Mouse (Mus musculus) stomach, postnatal 0 days (tissue): ENCODE measurements around the gene Ran. TPM values are rescaled to one million over a fixed set of nuclear protein-coding genes. Genes with fewer than 3 reads are reported as not detected.

Source experiments
- ATAC-seq: fragments of 200-750 bp; cut with Nextera tagmentation; 2 replicates; pipeline ENCODE4 v1.8.0; 2017; ENCODE audit not compliant: low FRiP score, low TSS enrichment
- DNase-seq: peaks from one replicate; pipeline ENCODE4 v3.0.0-alpha.2; 2016; ENCODE audit warnings: low spot score
- H3K27ac ChIP-seq: fragments of 300-500 bp; sonication (generic); replicated peaks from 2 replicates; pipeline ENCODE4 v1.5.1; 2014; ENCODE audit warnings: mild to moderate bottlenecking, control low read depth
- H3K27me3 ChIP-seq: fragments of 300-500 bp; sonication (generic); 2 replicates; pipeline ENCODE4 v1.6.1; 2014; ENCODE audit warnings: low read length; ENCODE audit not compliant: control insufficient read depth, insufficient read depth
- H3K36me3 ChIP-seq: fragments of 300-500 bp; sonication (generic); 2 replicates; pipeline ENCODE4 v1.6.1; 2014; ENCODE audit warnings: low read length, mixed read lengths; ENCODE audit not compliant: control insufficient read depth, insufficient read depth
- H3K4me1 ChIP-seq: fragments of 300-500 bp; sonication (generic); replicated peaks from 2 replicates; pipeline ENCODE4 v1.6.1; 2014; ENCODE audit warnings: antibody characterized with exemption; ENCODE audit not compliant: control insufficient read depth, insufficient read depth
- H3K4me2 ChIP-seq: fragments of 300-500 bp; sonication (generic); replicated peaks from 2 replicates; pipeline ENCODE4 v1.6.1; 2014; ENCODE audit warnings: low read depth, mild to moderate bottlenecking, control low read depth, moderate library complexity
- H3K4me3 ChIP-seq: fragments of 300-500 bp; sonication (generic); 2 replicates; pipeline ENCODE4 v1.5.1; 2014; ENCODE audit warnings: low read depth, low read length, control low read depth
- H3K9ac ChIP-seq: fragments of 300-500 bp; sonication (generic); 2 replicates; pipeline ENCODE4 v1.6.1; 2014; ENCODE audit warnings: mild to moderate bottlenecking, low read length, control low read depth, mixed read lengths
- H3K9me3 ChIP-seq: fragments of 300-500 bp; sonication (generic); 2 replicates; pipeline ENCODE4 v1.6.1; 2016; ENCODE audit warnings: low read length; ENCODE audit not compliant: control insufficient read depth
- CTCF ChIP-seq: IDR thresholded peaks from 2 replicates; pipeline ENCODE4 v1.5.1; 2016; ENCODE audit warnings: antibody characterized with exemption, low read depth, mild to moderate bottlenecking, moderate library complexity
- EP300 ChIP-seq: optimal IDR thresholded peaks from 2 replicates; pipeline ENCODE3; 2016; ENCODE audit warnings: antibody characterized with exemption
- WGBS: fragments of 180-500 bp; shearing (Covaris S2); extraction: QIAGEN DNeasy Blood & Tissue Kit; methylation state at CpG from one replicate; pipeline ENCODE4 v1.1.7; 2014; 5-methylcytosine and 5-hydroxymethylcytosine counted together
- polyA plus RNA-seq: library from polyadenylated mRNA; unstranded; fragments of >200 nt; fragmentation: Nextera tagmentation; extraction: Ambion mirVana; gene quantifications from 2 replicates; pipeline ENCODE4 v1.2.1, GENCODE M21; 2015

Ran gene
- polyA plus RNA-seq, 1 experiment from 2014 or later: 257 TPM

DNA sequence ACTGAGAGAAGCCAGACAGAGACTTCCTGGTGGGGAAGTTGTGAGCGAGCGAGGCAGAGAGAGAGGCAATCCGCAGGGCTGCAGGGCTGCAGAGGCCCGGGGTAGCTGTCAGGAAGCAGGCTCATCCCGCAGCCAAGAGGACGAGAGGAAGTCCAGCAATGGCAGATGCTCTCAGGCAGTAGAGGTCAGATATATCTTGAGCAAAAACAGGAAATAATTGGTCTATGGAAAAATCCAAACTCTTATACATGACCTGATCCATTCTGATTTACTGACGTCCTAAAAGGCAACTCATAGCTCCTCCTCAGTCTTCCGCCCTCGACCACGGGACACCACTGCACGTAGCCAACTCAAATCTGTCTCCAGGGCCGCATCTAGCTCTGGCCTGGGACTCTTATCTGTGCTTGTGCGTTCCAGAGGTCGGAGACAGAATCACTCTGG lies 17.3 kb upstream of the Ran start:
- H3K27me3 ChIP-seq: no peaks in the 10 kb centered on the region
- DNase-seq: no peak
- no peak overlapping the region for H3K9ac ChIP-seq
- TF ChIP-seq CTCF: no peak
- TF ChIP-seq EP300: no peak
- H3K4me1 ChIP-seq: no peaks in the 10 kb centered on the region; the same call in 1 of the 2 replicates
- 0 out of 2 replicates have a peak, but pooled peaks cover 3% of the 10 kb centered on the region for H3K36me3 ChIP-seq
- no peaks in the 10 kb centered on the region for H3K9me3 ChIP-seq
- no peak overlapping the region for H3K4me3 ChIP-seq
- 45% methylated on average over 14 of the region's 14 CpGs for WGBS
- peak overlapping the region; percentile 58; the same call in 1 of the 2 replicates for H3K27ac ChIP-seq
- H3K4me2 ChIP-seq: no peak overlapping the region
- ATAC-seq: peak; percentile 36; the same call in 1 of the 2 replicates

GRCm38 (mm10) chr5:129005416-129005815 lies 14.5 kb upstream of the Ran start:
- H3K36me3 ChIP-seq: 0 out of 2 replicates have a peak, but pooled peaks cover 3% of the 10 kb centered on the region
- H3K9me3 ChIP-seq: no peaks in the 10 kb centered on the region
- H3K4me2 ChIP-seq: no peak overlapping the region
- no peak overlapping the region for H3K4me3 ChIP-seq
- H3K27ac ChIP-seq: no peak overlapping the region
- DNase-seq (no peak), ATAC-seq (no peak)
- no peak overlapping the region for H3K9ac ChIP-seq
- no peaks in the 10 kb centered on the region for H3K27me3 ChIP-seq
- 79% methylated on average over 3 of the region's 3 CpGs for WGBS
- H3K4me1 ChIP-seq: peaks cover 3% of the 10 kb centered on the region; the same call in 1 of the 2 replicates
- TF ChIP-seq EP300 (no peak), CTCF (no peak)

GRCm38 (mm10) chr5:129006031-129006788 lies 13.7 kb upstream of the Ran start:
- Histone ChIP-seq H3K9ac (no peak overlapping the region), H3K9me3 (no peaks in the 10 kb centered on the region), H3K27ac (no peak overlapping the region), H3K4me1 (peaks cover 3% of the 10 kb centered on the region; the same call in 1 of the 2 replicates), H3K36me3 (0 out of 2 replicates have a peak, but pooled peaks cover 3% of the 10 kb centered on the region), H3K4me3 (no peak overlapping the region), H3K4me2 (0 out of 2 replicates have a peak overlapping the region, but pooled peaks have one; percentile 3), H3K27me3 (no peaks in the 10 kb centered on the region)
- WGBS: 79% methylated on average over 18 of the region's 18 CpGs
- ATAC-seq (no peak), DNase-seq (no peak)
- TF ChIP-seq CTCF: no peak
- no peak for TF ChIP-seq EP300

DNA sequence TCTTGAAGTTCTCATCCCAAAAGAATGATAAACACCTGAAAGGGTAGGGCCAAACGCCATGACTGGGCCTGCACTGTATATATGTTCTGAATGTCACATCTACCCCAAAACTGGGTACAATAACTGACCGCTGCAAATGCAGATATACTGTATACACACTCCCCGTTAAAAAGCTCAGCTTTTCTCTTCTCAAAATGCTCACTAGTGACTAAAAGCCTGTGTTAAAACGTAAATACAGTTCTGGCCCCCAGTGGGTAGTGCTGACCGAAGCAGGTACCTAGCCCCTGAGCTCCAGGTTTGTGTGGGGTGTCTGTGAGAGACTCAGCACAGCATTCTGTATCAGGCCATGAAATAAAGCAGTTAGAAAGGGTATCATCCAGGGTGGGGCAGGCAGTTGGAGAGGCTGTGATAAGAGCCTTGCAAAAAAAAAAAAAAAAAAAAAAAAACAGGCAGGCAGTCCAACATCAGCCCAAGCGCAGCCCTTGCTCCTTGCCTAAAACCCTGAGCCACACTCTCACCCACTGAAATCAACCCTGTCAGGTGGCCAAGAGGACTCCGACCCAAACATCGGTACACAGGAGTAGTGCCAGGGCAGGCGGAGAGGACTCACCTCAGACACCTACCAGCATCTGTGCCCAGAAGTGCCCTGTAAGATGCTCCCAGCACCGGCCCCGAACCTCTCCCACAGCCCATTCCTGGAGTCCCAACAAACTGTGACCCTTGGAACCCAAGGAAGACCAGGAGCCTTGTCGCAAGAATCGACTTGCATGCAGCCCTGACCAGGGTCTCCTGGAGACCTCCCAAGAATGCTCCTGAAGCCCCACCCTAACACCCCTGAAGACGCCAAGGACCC lies 12.5 kb upstream of the Ran start:
- ATAC-seq (no peak), DNase-seq (no peak)
- Histone ChIP-seq H3K27ac (peak overlapping the region; percentile 63), H3K9me3 (no peaks in the 10 kb centered on the region), H3K4me1 (peaks cover 3% of the 10 kb centered on the region; the same call in 1 of the 2 replicates), H3K4me3 (peak overlapping the region; percentile 68), H3K27me3 (no peaks in the 10 kb centered on the region), H3K4me2 (peak overlapping the region; percentile 76), H3K9ac (peak overlapping the region; percentile 73), H3K36me3 (0 out of 2 replicates have a peak, but pooled peaks cover 3% of the 10 kb centered on the region)
- TF ChIP-seq EP300 (no peak), CTCF (no peak)
- WGBS: 48% methylated on average over 14 of the region's 14 CpGs

DNA sequence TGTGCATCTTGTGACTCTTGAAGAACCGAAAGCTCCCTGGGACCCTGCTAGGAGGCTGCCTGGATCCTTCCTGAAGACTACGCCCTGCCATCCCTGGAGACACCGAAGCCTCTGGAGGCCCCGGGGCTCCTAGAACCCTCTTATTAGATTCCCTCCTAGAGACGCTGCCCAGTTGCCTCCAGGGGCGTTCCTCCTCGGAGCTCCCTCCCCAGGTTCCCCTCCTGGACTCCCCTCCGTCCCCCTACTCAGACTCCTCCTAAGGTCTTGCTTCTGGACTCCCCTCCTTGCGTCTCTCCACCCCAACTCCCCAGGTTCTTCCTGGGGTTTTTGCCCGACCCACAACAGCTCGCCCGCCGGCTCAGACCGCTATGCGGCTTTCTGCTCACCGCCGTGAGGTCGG lies 11.9 kb upstream of the Ran start:
- Histone ChIP-seq H3K4me3 (peak overlapping the region; percentile 68), H3K9me3 (no peaks in the 10 kb centered on the region), H3K9ac (peak overlapping the region; percentile 73), H3K36me3 (0 out of 2 replicates have a peak, but pooled peaks cover 3% of the 10 kb centered on the region), H3K4me1 (peaks cover 3% of the 10 kb centered on the region; the same call in 1 of the 2 replicates), H3K27ac (peak overlapping the region; percentile 63), H3K27me3 (no peaks in the 10 kb centered on the region), H3K4me2 (peak overlapping the region; percentile 76)
- WGBS: under 1% methylated on average over 18 of the region's 18 CpGs
- DNase-seq (no peak), ATAC-seq (peak; percentile 19)
- TF ChIP-seq CTCF: no peak
- TF ChIP-seq EP300: no peak
